Mouse (Mus musculus) liver, adult 2 months (tissue): ENCODE results near the gene Masp2.

Experiments
- CTCF ChIP-seq: fragments of 200-500 bp; IDR thresholded peaks from 2 replicates; pipeline ENCODE4 v1.5.1; 2011; ENCODE audit warnings: low read depth, low read length, control low read depth
- POLR2A ChIP-seq: fragments of 200-500 bp; IDR thresholded peaks from 2 replicates; pipeline ENCODE4 v1.6.1; 2011; ENCODE audit warnings: low read length, control low read depth; ENCODE audit not compliant: insufficient read depth; ENCODE audit errors: extremely low read depth

DNA sequence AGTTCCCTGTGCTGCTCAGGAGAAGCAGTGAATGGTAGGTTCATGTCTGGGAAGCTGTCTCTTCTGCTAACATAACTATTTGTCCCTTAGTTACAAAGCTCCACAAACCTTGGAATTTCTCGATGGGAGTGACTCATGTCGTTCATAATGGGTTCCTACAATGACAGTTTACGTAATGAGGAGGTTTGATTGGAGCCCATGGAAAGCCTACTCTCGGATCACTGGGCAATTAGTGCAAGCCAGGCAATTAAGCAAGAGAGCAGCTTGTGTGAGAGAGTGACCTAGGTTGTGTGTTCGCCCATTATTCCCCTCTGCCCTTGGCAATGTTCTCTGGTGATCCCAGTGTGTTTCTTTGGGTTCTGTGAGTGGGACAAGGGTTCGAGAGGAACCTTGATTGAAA lies 6.4 kb upstream of the Masp2 start:
- TF ChIP-seq CTCF (no peak), POLR2A (no peak)
